Comparison of ENCODE assay signal across 8 mouse cellular contexts in the genomic region with DNA sequence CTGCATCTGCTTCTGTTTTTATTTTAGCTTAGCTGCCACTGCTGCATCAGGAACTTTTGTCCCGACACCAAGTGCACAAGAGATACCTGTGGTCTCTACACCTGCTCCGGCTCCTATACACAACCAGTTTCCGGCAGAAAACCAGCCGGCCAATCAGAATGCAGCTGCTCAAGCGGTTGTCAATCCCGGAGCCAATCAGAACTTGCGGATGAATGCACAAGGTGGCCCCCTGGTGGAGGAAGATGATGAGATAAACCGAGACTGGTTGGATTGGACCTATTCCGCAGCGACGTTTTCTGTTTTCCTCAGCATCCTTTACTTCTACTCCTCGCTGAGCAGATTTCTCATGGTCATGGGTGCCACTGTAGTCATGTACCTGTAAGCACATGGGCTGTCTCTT. TPM values are rescaled to one million over a fixed set of nuclear protein-coding genes. Genes with fewer than 3 reads are reported as not detected.
DNase-seq lines count a peak whose midpoint lies in the region; ATAC-seq lines count a peak whose summit lies in the region.

No protein-coding gene starts in this region.

- no peak overlapping the region for H3K4me3 ChIP-seq in forebrain, embryonic 14.5 days (ENCODE audit: low read depth, low read length)
- H3K4me3 ChIP-seq in forebrain, embryonic 13.5 days, result no peak overlapping the region
- H3K4me3 ChIP-seq in neural tube, embryonic 15.5 days (replicated peaks), result no peak overlapping the region

- ATAC-seq in forebrain, embryonic 14.5 days, result no peak
- no peak for ATAC-seq in forebrain, embryonic 13.5 days
- no peak for ATAC-seq in neural tube, embryonic 15.5 days (ENCODE audit: low FRiP score)

- H3K27me3 ChIP-seq in forebrain, embryonic 14.5 days (replicated peaks; ENCODE audit: control insufficient read depth, insufficient read depth, low read length), result no peaks in the 10 kb centered on the region
- H3K27me3 ChIP-seq in forebrain, embryonic 13.5 days, result no peaks in the 10 kb centered on the region
- H3K27me3 ChIP-seq in neural tube, embryonic 15.5 days (replicated peaks), result no peaks in the 10 kb centered on the region

- H3K27ac ChIP-seq in forebrain, embryonic 14.5 days (ENCODE audit: low read depth, low read length), result no peak overlapping the region
- no peak overlapping the region for H3K27ac ChIP-seq in forebrain, embryonic 13.5 days
- H3K27ac ChIP-seq in neural tube, embryonic 15.5 days (replicated peaks), result no peak overlapping the region

- WGBS in forebrain, embryonic 14.5 days, result 84% methylated on average over 12 of the region's 12 CpGs
- WGBS in forebrain, embryonic 13.5 days, result 83% methylated on average over 12 of the region's 12 CpGs
- WGBS in neural tube, embryonic 15.5 days, result 82% methylated on average over 12 of the region's 12 CpGs

- intact Hi-C loops in gastrocnemius, postnatal 14 days (cut with DNase I; ENCODE audit: low total_unique reads), result no loop called here

- peak; percentile 22 for DNase-seq in forebrain, embryonic 14.5 days (ENCODE audit: low spot score)
- peak; percentile 32 for DNase-seq in neural tube, embryonic 10.5 days (ENCODE audit: extremely low spot score, low spot score)
- DNase-seq in adrenal gland, postnatal 25 days, result peak; percentile 41
- DNase-seq in gastrocnemius, postnatal 14 days, result peak; percentile 45
- DNase-seq in layer of hippocampus, postnatal 10 days (ENCODE audit: low spot score in 2 of 2), result peak; percentile 44 to 48
- peak; percentile 64 for DNase-seq in right cerebral cortex, postnatal 14 days

- H3K36me3 ChIP-seq in forebrain, embryonic 14.5 days (ENCODE audit: control insufficient read depth, insufficient read depth, low read length), result peaks cover 73% of the 10 kb centered on the region
- peaks cover 72% of the 10 kb centered on the region for H3K36me3 ChIP-seq in forebrain, embryonic 13.5 days (ENCODE audit: poor library complexity, severe bottlenecking)
- peaks cover 75% of the 10 kb centered on the region for H3K36me3 ChIP-seq in neural tube, embryonic 15.5 days

- H3K4me2 ChIP-seq in forebrain, embryonic 14.5 days (ENCODE audit: low read length), result no peak overlapping the region
- no peak overlapping the region for H3K4me2 ChIP-seq in forebrain, embryonic 13.5 days
- H3K4me2 ChIP-seq in neural tube, embryonic 15.5 days, result no peak overlapping the region

- H3K9ac ChIP-seq in forebrain, embryonic 14.5 days (ENCODE audit: low read length), result no peak overlapping the region
- H3K9ac ChIP-seq in forebrain, embryonic 13.5 days, result no peak overlapping the region
- no peak overlapping the region for H3K9ac ChIP-seq in neural tube, embryonic 15.5 days (replicated peaks)

- peaks cover 4% of the 10 kb centered on the region for H3K4me1 ChIP-seq in forebrain, embryonic 14.5 days (ENCODE audit: control insufficient read depth, insufficient read depth, low read length)
- peaks cover 11% of the 10 kb centered on the region for H3K4me1 ChIP-seq in forebrain, embryonic 13.5 days
- peaks cover 12% of the 10 kb centered on the region for H3K4me1 ChIP-seq in neural tube, embryonic 15.5 days

- no peaks in the 10 kb centered on the region for H3K9me3 ChIP-seq in forebrain, embryonic 14.5 days (replicated peaks; ENCODE audit: control insufficient read depth, low read length)
- H3K9me3 ChIP-seq in forebrain, embryonic 13.5 days (replicated peaks), result no peaks in the 10 kb centered on the region
- H3K9me3 ChIP-seq in neural tube, embryonic 15.5 days (replicated peaks), result no peaks in the 10 kb centered on the region

RNA-seq across cellular contexts. Expression of a gene that starts 5.9 kb away (rescaled TPM):
- 62.6 and 72.3 TPM in 2 replicates for polyA plus RNA-seq in forebrain, embryonic 14.5 days (2014; fragmentation: Nextera tagmentation; extraction: Ambion mirVana)
- 50.9 and 53.9 TPM in 2 replicates for polyA plus RNA-seq in forebrain, embryonic 13.5 days (2015; fragmentation: Nextera tagmentation; extraction: Ambion mirVana)
- 70.8 and 75.5 TPM in 2 replicates for polyA plus RNA-seq in neural tube, embryonic 15.5 days (2015; fragmentation: Nextera tagmentation; extraction: Ambion mirVana)
- 98.9 and 118 TPM in 2 replicates for total RNA-seq in adrenal gland, postnatal 25 days (2021)
- 10 to 100 TPM; 55.1 to 75.2 TPM for total RNA-seq in gastrocnemius, postnatal 14 days (2021)
- total RNA-seq in layer of hippocampus, postnatal 10 days (2021), result 10 to 100 TPM; 35.5 to 36.2 TPM

RNA-seq across cellular contexts. Expression of a gene that starts 42.0 kb away (rescaled TPM):
- polyA plus RNA-seq in forebrain, embryonic 14.5 days (2014; fragmentation: Nextera tagmentation; extraction: Ambion mirVana), result 0.17 and 0.36 TPM in 2 replicates
- 0.12 and 0.26 TPM in 2 replicates for polyA plus RNA-seq in forebrain, embryonic 13.5 days (2015; fragmentation: Nextera tagmentation; extraction: Ambion mirVana)
- polyA plus RNA-seq in neural tube, embryonic 15.5 days (2015; fragmentation: Nextera tagmentation; extraction: Ambion mirVana), result 0.68 and 1.0 TPM in 2 replicates
- total RNA-seq in adrenal gland, postnatal 25 days (2021), result 2.9 and 3.8 TPM in 2 replicates
- total RNA-seq in gastrocnemius, postnatal 14 days (2021), result under 1 TPM; 0.13 to 0.41 TPM
- total RNA-seq in layer of hippocampus, postnatal 10 days (2021), result under 1 TPM; 0.50 to 0.51 TPM
